Mouse (Mus musculus) ES-Bruce4 (cell line): ENCODE data around the gene Cd33. TPM values are rescaled to one million over a fixed set of nuclear protein-coding genes. Genes with fewer than 3 reads are reported as not detected.

Experiments used
- H3K27ac ChIP-seq: 2 replicates; pipeline ENCODE4 v1.5.1; 2012; ENCODE audit warnings: low read length, inconsistent platforms; ENCODE audit not compliant: insufficient read depth
- H3K27me3 ChIP-seq: 2 replicates; pipeline ENCODE4 v1.6.1; 2012; ENCODE audit warnings: mild to moderate bottlenecking, low read length, inconsistent platforms; ENCODE audit not compliant: control insufficient read depth, poor library complexity, insufficient read depth, severe bottlenecking
- H3K36me3 ChIP-seq: 2 replicates; pipeline ENCODE4 v1.6.1; 2012; ENCODE audit warnings: inconsistent platforms, mild to moderate bottlenecking, low read length, moderate library complexity; ENCODE audit not compliant: control insufficient read depth, poor library complexity, insufficient read depth, severe bottlenecking
- H3K4me1 ChIP-seq: one replicate; pipeline ENCODE4 v1.8.1; 2011; ENCODE audit warnings: low read length; ENCODE audit not compliant: control insufficient read depth, insufficient read depth
- H3K4me3 ChIP-seq: 2 replicates; pipeline ENCODE4 v1.5.1; 2011; ENCODE audit warnings: low read depth, mild to moderate bottlenecking, low read length
- H3K9ac ChIP-seq: 2 replicates; pipeline ENCODE4 v1.6.1; 2012; ENCODE audit warnings: low read depth, mild to moderate bottlenecking, inconsistent platforms; ENCODE audit not compliant: poor library complexity, severe bottlenecking
- H3K9me3 ChIP-seq: replicated peaks from 2 replicates; pipeline ENCODE4 v1.6.1; 2012; ENCODE audit warnings: mild to moderate bottlenecking, low read length, inconsistent platforms; ENCODE audit not compliant: control insufficient read depth, poor library complexity, insufficient read depth, severe bottlenecking
- CTCF ChIP-seq: IDR thresholded peaks from one replicate; pipeline ENCODE4 v1.8.1; 2011; ENCODE audit warnings: low read depth, low read length
- EP300 ChIP-seq: IDR thresholded peaks from 2 replicates; pipeline ENCODE4 v1.6.1; 2011; ENCODE audit warnings: low read depth, low read length; ENCODE audit not compliant: insufficient read depth
- POLR2A ChIP-seq: IDR thresholded peaks from one replicate; pipeline ENCODE4 v1.8.1; 2011; ENCODE audit warnings: low read length; ENCODE audit not compliant: insufficient read depth
- polyA plus RNA-seq: library from polyadenylated mRNA; stranded (reverse); fragments of >200 nt; gene quantifications from 2 replicates; pipeline ENCODE4 v1.2.4, GENCODE M21; 2011; ENCODE audit warnings: low read depth; ENCODE audit not compliant: missing spikeins, insufficient read depth, insufficient read length

The Cd33 gene
- polyA plus RNA-seq, 1 experiment, result not detected

DNA sequence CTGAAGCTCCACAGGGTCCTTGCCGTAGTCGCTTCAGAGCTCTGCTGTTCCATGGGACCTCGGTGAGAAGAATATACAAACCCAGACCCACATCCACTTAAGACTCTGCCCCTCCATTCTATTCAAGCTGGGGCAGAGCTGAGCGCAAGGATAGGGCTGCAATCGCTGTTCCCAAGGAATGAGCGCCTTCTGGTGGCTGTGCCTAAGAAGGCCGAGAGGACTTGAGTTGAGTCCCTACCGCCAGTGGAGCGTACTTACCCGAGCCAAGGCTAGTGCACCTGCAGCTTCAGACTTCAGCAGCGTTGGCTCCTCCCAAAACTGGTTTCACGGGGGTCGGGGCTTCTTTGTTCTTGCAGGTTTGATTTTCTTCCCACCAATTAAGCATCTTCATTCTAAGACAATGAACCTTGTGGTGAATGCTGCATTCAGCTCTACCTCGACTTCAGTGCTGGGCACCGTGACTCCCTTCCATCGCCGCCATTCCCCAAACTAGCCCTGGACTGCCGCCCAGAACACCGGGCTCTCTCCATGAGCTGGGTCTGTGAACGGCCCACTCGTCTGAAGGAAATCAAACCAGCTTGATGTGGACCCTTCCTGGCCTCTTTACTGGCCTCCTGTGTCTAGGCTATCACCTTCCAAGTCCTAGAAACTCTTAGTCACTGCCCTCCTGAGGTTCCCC, 48.7 kb downstream of the Cd33 start:
- no peak overlapping the region for H3K27ac ChIP-seq
- TF ChIP-seq POLR2A, result no peak
- TF ChIP-seq CTCF, result peak; percentile 93
- no peak overlapping the region for H3K9ac ChIP-seq
- no peaks in the 10 kb centered on the region for H3K4me1 ChIP-seq
- H3K9me3 ChIP-seq, result no peaks in the 10 kb centered on the region; the same call in 1 of the 2 replicates
- no peaks in the 10 kb centered on the region for H3K36me3 ChIP-seq
- no peaks in the 10 kb centered on the region for H3K27me3 ChIP-seq
- no peak overlapping the region for H3K4me3 ChIP-seq

DNA sequence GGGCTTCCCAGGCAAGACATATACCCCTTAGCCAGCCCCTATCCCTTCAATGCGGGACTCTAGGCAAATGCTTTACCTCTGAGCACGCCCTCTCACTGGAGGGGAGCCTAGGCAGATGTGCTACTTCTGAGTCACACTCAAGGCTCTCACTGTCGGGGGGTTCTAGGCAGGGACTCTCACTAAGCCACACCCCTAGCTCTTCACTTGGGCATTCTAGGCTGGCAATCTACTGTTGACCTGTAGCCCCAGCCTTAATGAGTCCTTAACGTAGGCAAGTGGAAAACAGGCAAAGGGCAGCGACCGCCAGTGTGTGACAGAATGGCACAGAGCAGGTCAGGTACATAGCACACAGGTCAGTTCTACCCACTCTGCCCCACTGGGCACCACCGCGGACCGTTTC, 53.4 kb downstream of the Cd33 start:
- Histone ChIP-seq H3K4me3 (no peak overlapping the region), H3K4me1 (no peaks in the 10 kb centered on the region), H3K27me3 (no peaks in the 10 kb centered on the region), H3K36me3 (no peaks in the 10 kb centered on the region), H3K9ac (no peak overlapping the region), H3K27ac (no peak overlapping the region), H3K9me3 (no peaks in the 10 kb centered on the region)
- TF ChIP-seq CTCF (no peak), EP300 (no peak), POLR2A (no peak)

DNA sequence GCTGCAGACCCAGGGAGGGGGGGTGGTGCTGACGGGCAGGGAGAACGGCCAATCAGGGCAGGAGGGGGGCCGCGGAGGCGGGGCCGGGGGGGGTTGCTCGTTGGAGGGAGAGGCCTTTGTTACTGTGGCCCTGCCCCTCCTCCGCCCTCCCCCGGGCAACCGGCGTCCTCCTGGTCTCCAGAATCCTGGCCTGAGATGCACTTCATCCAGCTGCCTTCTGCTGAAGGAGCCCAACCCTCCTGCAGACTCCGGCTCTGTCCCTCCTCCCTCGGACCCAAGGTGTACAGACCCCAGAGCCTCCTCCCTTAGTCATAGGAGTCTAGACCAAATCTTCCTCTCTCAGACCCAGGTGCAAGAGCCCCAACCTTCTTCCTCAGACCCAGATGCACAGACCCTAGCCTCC, 54.0 kb downstream of the Cd33 start:
- no peak overlapping the region for H3K27ac ChIP-seq
- peak overlapping the region; percentile 49 for H3K4me3 ChIP-seq
- H3K4me1 ChIP-seq, result no peaks in the 10 kb centered on the region
- no peaks in the 10 kb centered on the region for H3K27me3 ChIP-seq
- H3K36me3 ChIP-seq, result no peaks in the 10 kb centered on the region
- no peaks in the 10 kb centered on the region for H3K9me3 ChIP-seq
- peak overlapping the region; percentile 31 for H3K9ac ChIP-seq
- no peak for TF ChIP-seq CTCF
- TF ChIP-seq POLR2A, result no peak
- no peak for TF ChIP-seq EP300

DNA sequence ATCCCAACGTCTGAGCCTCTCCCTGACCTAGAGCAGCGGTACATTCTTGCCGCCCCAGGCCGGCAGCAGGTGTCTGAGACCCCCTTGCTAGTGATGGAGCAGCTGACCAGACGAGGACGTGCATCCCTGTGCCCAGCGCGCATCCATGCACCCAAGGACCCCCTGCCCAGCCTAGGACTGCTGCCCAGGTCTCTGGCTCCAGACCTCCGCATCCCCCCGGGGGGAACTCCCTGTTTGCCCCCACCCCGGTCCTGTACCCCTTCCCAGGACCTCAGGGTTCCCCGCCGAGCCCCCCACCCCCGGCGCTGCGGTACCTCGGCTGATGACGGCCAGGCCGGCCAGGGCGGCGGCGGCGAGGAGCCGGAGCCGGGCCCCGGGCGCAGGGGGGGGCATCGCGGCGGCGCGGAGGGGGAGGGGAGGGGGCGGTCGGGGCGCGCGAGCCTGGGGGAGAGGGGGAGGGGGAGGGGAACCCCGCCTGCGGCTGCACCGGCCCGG, 54.5 kb downstream of the Cd33 start, which contains the start of gene Iglon5:
Iglon5 (minus strand) TSS at position 445 of the 495 bp plus-strand sequence.
- Histone ChIP-seq H3K27ac (no peak within 1 kb of the TSS), H3K4me1 (no peaks in the 10 kb centered on the region), H3K27me3 (no peaks in the 10 kb centered on the region), H3K9me3 (no peaks in the 10 kb centered on the region), H3K9ac (peak within 1 kb of the TSS; percentile 31), H3K36me3 (no peaks in the 10 kb centered on the region), H3K4me3 (peak within 1 kb of the TSS; percentile 49)
- no peak for TF ChIP-seq EP300
- TF ChIP-seq POLR2A, result no peak
- no peak for TF ChIP-seq CTCF

DNA sequence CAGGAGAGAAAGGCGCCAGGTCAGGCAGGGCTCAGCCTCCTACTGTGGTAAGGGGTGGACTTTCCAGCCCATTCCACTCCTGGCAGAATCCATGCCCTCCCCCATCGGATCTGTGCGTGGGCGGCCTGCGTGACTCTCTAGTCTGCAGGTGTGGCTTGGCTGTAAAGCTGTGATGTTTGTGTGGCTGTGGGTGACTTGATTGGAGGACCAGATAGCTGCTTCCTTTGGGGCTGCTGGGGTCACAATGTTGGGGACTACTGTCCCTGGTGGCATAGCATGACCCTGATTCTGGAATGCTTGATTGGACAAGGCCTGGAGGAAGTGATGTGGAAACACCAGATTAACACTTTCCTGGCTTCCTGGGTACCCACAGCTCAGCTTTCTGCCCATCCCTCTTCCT, 55.6 kb downstream of the Cd33 start:
- no peaks in the 10 kb centered on the region for H3K36me3 ChIP-seq
- H3K27me3 ChIP-seq, result no peaks in the 10 kb centered on the region
- TF ChIP-seq EP300, result no peak
- no peak for TF ChIP-seq CTCF
- TF ChIP-seq POLR2A, result no peak
- no peak overlapping the region for H3K4me3 ChIP-seq
- no peaks in the 10 kb centered on the region for H3K4me1 ChIP-seq
- H3K9me3 ChIP-seq, result no peaks in the 10 kb centered on the region
- no peak overlapping the region for H3K27ac ChIP-seq
- H3K9ac ChIP-seq, result no peak overlapping the region

DNA sequence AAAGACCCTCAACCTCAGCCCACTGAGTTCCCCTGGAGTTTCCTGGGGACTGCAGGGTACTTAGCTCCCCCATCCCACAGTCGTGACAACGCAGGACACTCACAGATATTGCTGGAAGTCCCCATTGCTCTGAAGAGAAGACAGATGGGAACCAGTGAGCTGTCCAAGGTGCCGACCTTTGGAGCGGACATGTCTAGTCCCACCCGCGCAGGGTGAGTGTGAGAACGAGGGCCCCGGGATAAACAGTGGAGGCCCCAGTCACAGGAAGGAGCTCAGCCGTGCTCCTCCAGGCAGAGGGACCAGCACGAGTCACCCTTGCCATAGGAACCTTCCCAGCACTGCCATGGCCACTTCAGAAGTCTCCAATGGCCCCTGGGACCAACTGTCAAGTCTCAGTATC, 61.0 kb downstream of the Cd33 start:
- H3K9me3 ChIP-seq, result no peaks in the 10 kb centered on the region
- H3K4me3 ChIP-seq, result no peak overlapping the region
- no peak overlapping the region for H3K9ac ChIP-seq
- H3K4me1 ChIP-seq, result no peaks in the 10 kb centered on the region
- TF ChIP-seq EP300, result no peak
- no peak for TF ChIP-seq CTCF
- no peak for TF ChIP-seq POLR2A
- no peaks in the 10 kb centered on the region for H3K36me3 ChIP-seq
- no peak overlapping the region for H3K27ac ChIP-seq
- no peaks in the 10 kb centered on the region for H3K27me3 ChIP-seq
